Mouse (Mus musculus) ES-E14 (cell line): ENCODE data around the gene Setmar.

Source experiments
- CHD2 ChIP-seq: IDR thresholded peaks from 2 replicates; pipeline ENCODE4 v1.6.1; 2014; ENCODE audit warnings: mild to moderate bottlenecking, low read depth, low read length, inconsistent platforms
- HCFC1 ChIP-seq: IDR thresholded peaks from 2 replicates; pipeline ENCODE4 v1.6.1; 2012; ENCODE audit warnings: low read length, inconsistent platforms, borderline replicate concordance; ENCODE audit not compliant: insufficient read depth
- MAFK ChIP-seq: IDR thresholded peaks from 2 replicates; pipeline ENCODE4 v1.6.1; 2014; ENCODE audit warnings: mild to moderate bottlenecking, low read depth, low read length, inconsistent platforms; ENCODE audit not compliant: insufficient read depth
- ZC3H11A ChIP-seq: IDR thresholded peaks from 2 replicates; pipeline ENCODE4 v1.6.1; 2012; ENCODE audit warnings: low read depth, mild to moderate bottlenecking, inconsistent platforms, low read length, borderline replicate concordance
- ZNF384 ChIP-seq: IDR thresholded peaks from 2 replicates; pipeline ENCODE4 v1.6.1; 2012; ENCODE audit warnings: low read depth, low read length, inconsistent platforms

DNA sequence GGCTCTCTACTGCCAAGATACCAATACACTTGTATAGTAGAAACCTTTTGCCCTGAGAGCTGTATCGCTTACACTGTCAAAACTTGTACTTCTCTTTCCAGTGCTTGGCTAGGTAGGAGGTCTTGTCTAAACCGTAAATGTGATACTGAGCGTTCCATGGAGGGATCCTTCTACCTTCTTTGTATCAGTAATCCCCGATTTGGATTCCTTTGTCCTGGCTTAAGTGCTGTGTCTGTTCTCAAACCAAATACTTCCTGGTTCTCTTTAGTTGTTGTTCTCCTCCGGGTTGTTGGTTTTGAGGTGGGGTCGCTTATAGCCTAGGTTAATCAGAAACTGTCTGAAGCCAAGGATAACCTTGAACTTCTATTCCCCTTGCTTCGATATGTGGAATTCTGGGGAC is 6.1 kb downstream of the Setmar start:
- TF ChIP-seq CHD2 (peak; percentile 79), MAFK (no peak), ZNF384 (no peak), ZC3H11A (no peak), HCFC1 (no peak)
